Mouse (Mus musculus) stomach, embryonic 15.5 days (tissue): ENCODE results near the gene Sspn. TPM values are rescaled to one million over a fixed set of nuclear protein-coding genes. Genes with fewer than 3 reads are reported as not detected.

Source experiments
- ATAC-seq: fragments of 200-750 bp; cut with Nextera tagmentation; 2 replicates; pipeline ENCODE4 v1.8.0; 2017; ENCODE audit warnings: low read depth, moderate number of reproducible peaks, moderate TSS enrichment; ENCODE audit not compliant: insufficient read depth, low FRiP score
- H3K27ac ChIP-seq: fragments of 300-500 bp; sonication (generic); 2 replicates; pipeline ENCODE4 v1.5.1; 2015; ENCODE audit warnings: mild to moderate bottlenecking, inconsistent platforms
- H3K27me3 ChIP-seq: fragments of 300-500 bp; sonication (generic); replicated peaks from 2 replicates; pipeline ENCODE4 v1.6.1; 2015; ENCODE audit warnings: inconsistent platforms
- H3K36me3 ChIP-seq: fragments of 300-500 bp; sonication (generic); 2 replicates; pipeline ENCODE4 v1.6.1; 2015; ENCODE audit warnings: inconsistent platforms
- H3K4me1 ChIP-seq: fragments of 300-500 bp; sonication (generic); 2 replicates; pipeline ENCODE4 v1.6.1; 2015; ENCODE audit warnings: inconsistent platforms
- H3K4me2 ChIP-seq: fragments of 300-500 bp; sonication (generic); 2 replicates; pipeline ENCODE4 v1.6.1; 2015; ENCODE audit warnings: mild to moderate bottlenecking, inconsistent platforms
- H3K4me3 ChIP-seq: fragments of 300-500 bp; sonication (generic); replicated peaks from 2 replicates; pipeline ENCODE4 v1.5.1; 2015; ENCODE audit warnings: inconsistent platforms
- H3K9ac ChIP-seq: fragments of 300-500 bp; sonication (generic); 2 replicates; pipeline ENCODE4 v1.6.1; 2015; ENCODE audit warnings: inconsistent platforms
- H3K9me3 ChIP-seq: fragments of 300-500 bp; sonication (generic); 2 replicates; pipeline ENCODE4 v1.6.1; 2016; ENCODE audit warnings: inconsistent platforms
- WGBS: fragments of 180-500 bp; shearing (Covaris S2); methylation state at CpG from one replicate; pipeline ENCODE4 v1.1.7; 2015; 5-methylcytosine and 5-hydroxymethylcytosine counted together
- polyA plus RNA-seq: library from polyadenylated mRNA; unstranded; fragments of >200 nt; fragmentation: Nextera tagmentation; extraction: Ambion mirVana; gene quantifications from 2 replicates; pipeline ENCODE4 v1.2.1, GENCODE M21; 2015

The Sspn gene
- polyA plus RNA-seq, 1 experiment from 2014 or later: 11.9 TPM

DNA sequence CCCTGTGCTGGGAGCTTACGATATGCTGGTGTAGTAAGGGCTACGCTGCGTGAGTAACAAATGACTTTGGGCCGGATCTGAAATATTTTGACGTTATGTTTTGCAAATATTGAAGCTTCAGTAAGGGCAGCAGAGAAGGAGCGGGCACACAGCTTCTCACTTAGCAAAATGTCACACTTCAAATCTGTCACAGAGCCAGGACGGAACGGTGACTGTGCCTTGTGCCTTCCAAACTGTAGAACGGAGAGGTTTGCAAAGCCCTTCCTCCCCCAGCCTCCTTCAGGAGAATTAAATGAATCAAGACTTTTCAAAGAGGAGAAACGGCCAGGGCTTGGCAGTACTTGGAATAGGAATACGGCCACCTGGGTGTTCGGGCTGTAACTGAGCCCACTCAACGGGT lies 32.5 kb downstream of the Sspn start:
- no peak overlapping the region for H3K9ac ChIP-seq
- no peak overlapping the region for H3K27ac ChIP-seq
- no peaks in the 10 kb centered on the region for H3K27me3 ChIP-seq
- 0 out of 2 replicates have a peak, but pooled peaks cover 8% of the 10 kb centered on the region for H3K4me1 ChIP-seq
- H3K4me2 ChIP-seq: no peak overlapping the region
- no peaks in the 10 kb centered on the region for H3K36me3 ChIP-seq
- WGBS: 87% methylated on average over 13 of the region's 13 CpGs
- H3K9me3 ChIP-seq: no peaks in the 10 kb centered on the region
- ATAC-seq: no peak
- H3K4me3 ChIP-seq: no peak overlapping the region

DNA sequence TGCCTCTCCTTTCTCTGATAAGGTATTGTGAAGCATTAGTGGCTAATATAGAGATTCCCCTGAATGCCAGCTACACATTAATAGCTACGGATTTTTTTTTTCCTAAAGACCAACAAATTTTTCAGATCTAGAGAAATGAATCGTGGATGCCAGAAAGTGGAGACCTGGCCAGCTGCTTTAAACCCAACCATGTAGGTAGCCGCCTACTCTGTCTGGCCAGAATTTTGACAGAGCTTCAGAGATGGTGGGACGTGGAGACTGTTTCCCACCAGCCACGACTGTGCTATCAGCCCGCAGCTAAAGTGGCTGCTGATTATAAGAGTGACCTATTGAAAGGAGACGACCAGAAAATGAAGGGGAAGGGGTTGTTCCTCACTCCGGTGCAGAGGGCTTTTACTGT lies 36.3 kb downstream of the Sspn start:
- no peak for ATAC-seq
- Histone ChIP-seq H3K4me1 (0 out of 2 replicates have a peak, but pooled peaks cover 8% of the 10 kb centered on the region), H3K4me2 (no peak overlapping the region), H3K4me3 (no peak overlapping the region), H3K27me3 (no peaks in the 10 kb centered on the region), H3K27ac (peak overlapping the region; percentile 12; the same call in 1 of the 2 replicates), H3K36me3 (no peaks in the 10 kb centered on the region), H3K9ac (no peak overlapping the region), H3K9me3 (no peaks in the 10 kb centered on the region)
- WGBS: 67% methylated on average over 8 of the region's 8 CpGs

DNA sequence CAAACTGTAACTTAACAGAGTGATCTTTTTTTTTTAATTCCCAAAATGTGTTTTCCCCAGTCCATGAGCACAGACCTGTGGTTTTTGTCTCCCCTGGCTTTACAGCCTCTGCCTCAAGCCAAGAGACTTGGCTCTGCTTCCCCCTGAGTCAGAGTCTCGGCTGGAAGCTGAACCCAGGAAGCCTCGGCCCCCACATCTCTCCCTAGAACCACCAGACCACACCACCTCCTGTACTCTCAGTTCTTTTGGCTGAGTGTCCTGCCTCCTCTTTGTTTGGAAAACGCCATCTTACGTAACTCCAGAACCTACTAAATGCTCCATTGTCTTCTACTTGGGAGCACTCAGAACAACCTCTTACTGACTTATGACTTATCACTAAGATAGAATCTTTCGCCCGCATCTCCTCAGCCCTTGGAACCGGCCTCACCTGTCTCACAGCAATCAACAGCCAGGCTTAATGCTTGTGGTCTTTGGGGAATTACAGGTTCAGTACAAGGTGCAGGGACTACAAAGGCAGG lies 36.9 kb downstream of the Sspn start:
- H3K27me3 ChIP-seq: no peaks in the 10 kb centered on the region
- no peak overlapping the region for H3K4me2 ChIP-seq
- WGBS: 50% methylated on average over 7 of the region's 7 CpGs
- 0 out of 2 replicates have a peak, but pooled peaks cover 8% of the 10 kb centered on the region for H3K4me1 ChIP-seq
- ATAC-seq: no peak
- H3K36me3 ChIP-seq: no peaks in the 10 kb centered on the region
- no peak overlapping the region for H3K4me3 ChIP-seq
- no peak overlapping the region for H3K9ac ChIP-seq
- peak overlapping the region; percentile 12; the same call in 1 of the 2 replicates for H3K27ac ChIP-seq
- no peaks in the 10 kb centered on the region for H3K9me3 ChIP-seq

DNA sequence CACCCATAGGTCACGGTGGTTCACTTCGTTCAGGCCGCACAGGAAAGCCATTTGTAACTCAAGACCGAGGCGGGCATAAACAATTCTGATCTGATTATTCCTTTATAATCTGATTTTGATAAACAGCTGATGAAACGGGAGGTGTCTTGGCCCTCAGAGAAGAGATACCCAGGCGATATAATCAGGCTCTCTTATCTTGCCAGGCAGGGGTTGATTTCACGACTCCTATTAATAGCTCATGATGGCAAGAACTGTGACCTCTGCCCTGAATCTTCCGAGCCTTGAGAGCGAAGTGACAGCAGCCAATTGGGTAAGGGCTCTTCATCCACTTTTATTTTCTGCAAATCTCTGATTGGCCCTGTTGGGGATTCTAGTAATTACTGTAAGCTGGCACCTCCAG lies 37.4 kb downstream of the Sspn start:
- Histone ChIP-seq H3K9me3 (no peaks in the 10 kb centered on the region), H3K27me3 (no peaks in the 10 kb centered on the region), H3K4me1 (0 out of 2 replicates have a peak, but pooled peaks cover 8% of the 10 kb centered on the region), H3K9ac (no peak overlapping the region), H3K4me2 (no peak overlapping the region), H3K36me3 (no peaks in the 10 kb centered on the region), H3K27ac (0 out of 2 replicates have a peak overlapping the region, but pooled peaks have one; percentile 12), H3K4me3 (no peak overlapping the region)
- no peak for ATAC-seq
- 35% methylated on average over 10 of the region's 10 CpGs for WGBS

DNA sequence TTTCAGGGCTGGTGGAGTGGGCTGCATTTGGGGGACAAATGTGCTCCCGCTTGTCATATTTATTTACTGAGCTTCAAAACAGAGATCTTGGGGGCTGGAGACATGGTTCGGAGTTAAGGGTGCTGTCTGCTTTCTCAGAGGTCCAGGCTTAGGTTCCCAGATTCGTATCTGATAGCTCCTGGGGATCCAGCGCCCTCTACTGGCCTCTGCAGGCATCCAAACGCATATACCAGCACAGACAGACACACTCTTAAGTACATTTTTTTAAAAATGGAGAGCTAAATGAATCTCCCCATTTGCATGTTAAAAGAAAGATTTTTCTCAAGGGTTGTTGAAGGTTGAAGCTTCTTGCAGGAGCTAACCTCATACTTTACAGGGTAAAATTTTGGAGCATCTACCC lies 38.1 kb downstream of the Sspn start:
- no peaks in the 10 kb centered on the region for H3K36me3 ChIP-seq
- 0 out of 2 replicates have a peak, but pooled peaks cover 8% of the 10 kb centered on the region for H3K4me1 ChIP-seq
- no peak overlapping the region for H3K4me2 ChIP-seq
- no peak overlapping the region for H3K9ac ChIP-seq
- H3K27me3 ChIP-seq: no peaks in the 10 kb centered on the region
- ATAC-seq: no peak
- WGBS: 82% methylated on average over 5 of the region's 5 CpGs
- H3K27ac ChIP-seq: no peak overlapping the region
- no peak overlapping the region for H3K4me3 ChIP-seq
- no peaks in the 10 kb centered on the region for H3K9me3 ChIP-seq

DNA sequence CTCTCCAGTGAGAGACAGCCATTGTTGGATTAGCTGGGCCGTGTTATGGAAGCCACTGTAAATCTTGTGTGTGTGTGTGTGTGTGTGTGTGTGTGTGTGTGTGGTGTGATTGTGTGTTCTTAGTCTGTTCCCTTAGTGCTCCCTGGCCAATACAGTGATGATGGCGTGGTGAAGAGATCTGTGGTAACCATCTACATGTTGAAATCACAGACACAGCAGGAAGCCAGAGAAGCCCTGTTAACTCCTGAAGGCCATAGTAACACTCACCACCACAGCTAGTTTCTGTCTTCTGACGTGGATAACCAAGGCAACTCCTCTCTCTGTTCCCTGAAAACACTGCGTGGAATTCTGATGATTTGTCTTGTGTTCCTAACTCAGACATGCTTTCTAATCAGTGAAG lies 40.7 kb downstream of the Sspn start:
- no peak overlapping the region for H3K4me3 ChIP-seq
- WGBS: 87% methylated on average over 4 of the region's 4 CpGs
- H3K9me3 ChIP-seq: no peaks in the 10 kb centered on the region
- no peak overlapping the region for H3K4me2 ChIP-seq
- no peaks in the 10 kb centered on the region for H3K36me3 ChIP-seq
- H3K4me1 ChIP-seq: 0 out of 2 replicates have a peak, but pooled peaks cover 8% of the 10 kb centered on the region
- H3K9ac ChIP-seq: no peak overlapping the region
- H3K27me3 ChIP-seq: no peaks in the 10 kb centered on the region
- ATAC-seq: no peak
- no peak overlapping the region for H3K27ac ChIP-seq

DNA sequence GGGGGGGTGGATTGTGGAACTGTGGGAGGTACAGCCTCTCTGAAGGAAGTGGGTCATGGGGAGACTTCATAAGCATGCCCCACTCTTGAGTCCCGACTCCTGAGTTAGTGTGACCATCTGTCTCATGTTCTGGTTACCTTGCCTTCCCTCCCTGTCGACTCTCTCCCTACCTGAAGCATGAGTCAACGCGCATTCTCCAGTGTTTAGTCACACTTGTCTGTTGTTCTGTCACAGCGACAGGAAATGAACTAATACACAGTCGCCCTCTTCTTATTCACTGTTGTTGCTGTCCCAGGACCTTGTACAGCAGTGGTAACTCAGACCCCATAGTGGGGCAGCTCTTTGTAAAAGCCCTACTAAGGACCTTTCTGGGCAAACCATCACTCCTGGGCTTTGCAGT lies 41.4 kb downstream of the Sspn start:
- Histone ChIP-seq H3K27me3 (no peaks in the 10 kb centered on the region), H3K9ac (no peak overlapping the region), H3K36me3 (no peaks in the 10 kb centered on the region), H3K4me3 (no peak overlapping the region), H3K27ac (no peak overlapping the region), H3K4me2 (no peak overlapping the region), H3K9me3 (no peaks in the 10 kb centered on the region), H3K4me1 (0 out of 2 replicates have a peak, but pooled peaks cover 8% of the 10 kb centered on the region)
- WGBS: 82% methylated on average over 6 of the region's 6 CpGs
- no peak for ATAC-seq

DNA sequence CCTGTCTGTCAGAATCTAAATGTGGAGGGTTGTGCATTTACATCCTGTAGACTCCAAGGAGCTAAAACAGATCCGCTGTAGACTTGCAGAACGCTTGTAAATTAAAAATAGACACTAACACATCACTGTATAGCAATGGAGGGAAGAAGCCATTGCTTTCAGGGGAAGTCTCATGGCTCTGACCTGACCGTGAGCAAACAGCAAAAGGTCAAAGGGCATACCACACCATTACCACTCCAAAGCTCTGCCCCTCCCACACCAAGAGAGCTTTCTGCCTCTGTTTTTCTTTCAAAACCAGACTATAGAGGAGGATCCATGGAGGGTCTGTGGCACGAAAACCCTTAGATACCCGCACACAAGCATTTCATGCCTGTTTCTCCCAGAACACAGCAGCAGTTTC lies 41.9 kb downstream of the Sspn start:
- no peaks in the 10 kb centered on the region for H3K9me3 ChIP-seq
- 0 out of 2 replicates have a peak, but pooled peaks cover 4% of the 10 kb centered on the region for H3K4me1 ChIP-seq
- no peaks in the 10 kb centered on the region for H3K27me3 ChIP-seq
- no peak overlapping the region for H3K9ac ChIP-seq
- H3K36me3 ChIP-seq: no peaks in the 10 kb centered on the region
- WGBS: 65% methylated on average over 5 of the region's 5 CpGs
- no peak overlapping the region for H3K27ac ChIP-seq
- H3K4me3 ChIP-seq: no peak overlapping the region
- no peak for ATAC-seq
- no peak overlapping the region for H3K4me2 ChIP-seq

DNA sequence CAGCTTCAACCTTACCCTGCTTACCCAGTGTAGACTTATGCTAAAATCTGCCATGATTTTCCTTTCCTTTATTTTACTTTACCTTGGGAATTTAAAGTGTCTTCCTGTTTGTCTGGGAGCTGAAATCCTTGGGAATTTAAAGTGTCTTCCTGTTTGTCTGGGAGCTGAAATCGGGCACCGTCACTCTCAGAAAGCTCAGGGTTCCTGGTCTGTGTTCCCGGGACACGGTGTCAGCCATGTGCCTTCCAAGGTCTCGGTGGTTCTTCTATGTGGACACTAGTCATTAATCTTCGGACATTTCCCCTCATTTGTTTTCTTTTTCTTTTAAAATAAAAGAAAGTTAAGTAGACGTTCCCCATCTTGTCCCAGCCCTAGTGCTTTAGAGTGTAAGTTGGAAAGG lies 43.3 kb downstream of the Sspn start:
- Histone ChIP-seq H3K27me3 (no peaks in the 10 kb centered on the region), H3K4me2 (no peak overlapping the region), H3K9ac (no peak overlapping the region), H3K36me3 (no peaks in the 10 kb centered on the region), H3K4me3 (no peak overlapping the region), H3K27ac (no peak overlapping the region), H3K4me1 (no peaks in the 10 kb centered on the region), H3K9me3 (no peaks in the 10 kb centered on the region)
- 47% methylated on average over 7 of the region's 7 CpGs for WGBS
- ATAC-seq: no peak

DNA sequence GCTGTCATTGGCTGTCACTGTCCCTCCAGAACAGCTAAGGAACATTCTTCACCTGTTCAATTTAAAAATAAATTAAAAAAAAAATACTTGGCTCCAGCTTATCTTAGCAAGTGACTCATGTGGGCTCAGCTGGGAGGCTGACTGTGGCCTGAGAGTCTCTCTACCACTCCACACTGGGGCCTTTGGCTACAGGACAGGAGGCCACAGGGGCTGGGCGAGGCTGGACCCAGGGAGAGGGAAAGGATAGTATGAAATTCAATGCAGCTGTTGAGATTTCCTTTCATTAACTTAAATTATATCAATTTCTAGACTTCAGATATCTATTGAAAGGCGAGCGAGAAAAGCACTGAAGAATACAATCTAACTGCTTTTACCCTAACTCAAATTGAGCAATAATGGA lies 45.9 kb downstream of the Sspn start:
- no peak overlapping the region for H3K4me3 ChIP-seq
- H3K4me1 ChIP-seq: no peaks in the 10 kb centered on the region
- H3K9me3 ChIP-seq: no peaks in the 10 kb centered on the region
- ATAC-seq: no peak
- H3K9ac ChIP-seq: no peak overlapping the region
- WGBS: 82% methylated on average over 3 of the region's 3 CpGs
- no peak overlapping the region for H3K4me2 ChIP-seq
- no peaks in the 10 kb centered on the region for H3K36me3 ChIP-seq
- H3K27ac ChIP-seq: no peak overlapping the region
- H3K27me3 ChIP-seq: no peaks in the 10 kb centered on the region

DNA sequence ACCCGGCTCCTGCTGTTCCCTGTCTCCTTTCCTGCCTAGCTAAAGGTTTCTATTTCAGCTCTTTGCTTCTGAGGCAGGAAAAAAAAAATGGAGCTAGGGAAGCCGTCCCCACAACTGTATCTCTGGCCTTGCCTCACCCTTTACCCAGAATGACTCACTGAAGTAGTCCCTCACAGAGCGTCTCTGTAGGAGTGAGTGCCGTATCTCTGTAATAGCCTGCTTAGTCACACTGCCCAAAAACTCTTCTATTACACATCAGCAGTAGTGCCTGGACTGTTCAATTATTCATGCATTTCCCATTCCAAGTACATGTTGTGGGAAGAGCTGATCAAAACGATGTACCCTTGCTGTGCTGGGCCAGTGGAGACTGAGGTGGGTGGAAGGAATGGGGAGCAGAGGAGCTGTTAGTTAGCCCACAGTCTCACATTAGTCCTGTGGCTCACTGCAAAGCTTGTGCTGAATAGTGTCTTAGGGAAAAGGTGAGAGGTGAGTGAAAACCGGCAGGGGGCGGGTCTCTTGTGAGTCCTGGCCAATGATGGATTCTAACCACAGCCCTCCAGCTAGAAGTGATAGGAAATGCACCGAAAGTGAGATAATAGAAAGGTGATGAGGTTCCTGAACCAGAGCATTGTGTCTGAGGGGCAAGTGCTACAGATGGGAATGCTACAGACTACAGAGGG lies 46.5 kb downstream of the Sspn start:
- no peaks in the 10 kb centered on the region for H3K9me3 ChIP-seq

DNA sequence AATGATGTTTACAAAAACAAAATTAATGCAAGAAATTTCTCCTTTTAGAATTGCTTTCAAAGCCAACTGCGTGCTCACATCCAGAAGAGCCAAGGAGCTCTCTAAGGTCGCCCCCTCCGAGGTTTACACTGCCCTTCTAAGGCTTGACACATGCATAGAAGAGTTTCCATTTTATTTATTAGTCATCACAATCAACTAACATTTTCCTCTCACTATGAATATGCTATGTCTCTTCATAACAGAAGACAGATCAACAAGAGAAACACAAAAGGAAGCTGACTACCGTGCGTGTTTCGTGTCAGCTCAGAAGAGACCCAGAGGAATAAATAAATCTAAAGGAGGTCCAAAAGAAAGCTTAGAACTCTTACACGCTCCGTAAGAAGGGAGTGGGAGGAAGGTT lies 49.6 kb downstream of the Sspn start:
- Histone ChIP-seq H3K4me1 (no peaks in the 10 kb centered on the region), H3K27me3 (no peaks in the 10 kb centered on the region), H3K9ac (no peak overlapping the region), H3K4me3 (no peak overlapping the region), H3K27ac (no peak overlapping the region), H3K4me2 (no peak overlapping the region), H3K9me3 (no peaks in the 10 kb centered on the region), H3K36me3 (no peaks in the 10 kb centered on the region)
- WGBS: 85% methylated on average over 8 of the region's 8 CpGs
- no peak for ATAC-seq

More for the DNA sequence above, 46.5 kb downstream of the Sspn start:
- H3K4me1 ChIP-seq: no peaks in the 10 kb centered on the region
- no peak overlapping the region for H3K9ac ChIP-seq
- 65% methylated on average over 8 of the region's 8 CpGs for WGBS
- H3K4me3 ChIP-seq: no peak overlapping the region
- no peak overlapping the region for H3K4me2 ChIP-seq
- no peak for ATAC-seq
- H3K27ac ChIP-seq: no peak overlapping the region
- H3K27me3 ChIP-seq: no peaks in the 10 kb centered on the region
- H3K36me3 ChIP-seq: no peaks in the 10 kb centered on the region
